Mouse (Mus musculus) forebrain, embryonic 16.5 days (tissue): ENCODE measurements around the gene Defb35. TPM values are rescaled to one million over a fixed set of nuclear protein-coding genes. Genes with fewer than 3 reads are reported as not detected.
"Not testable (repeated sequence)": the region's sequence is repeated elsewhere in the genome, so short reads cannot be mapped to it uniquely, and the experiment has no call there.

Experiments
- ATAC-seq: fragments of 200-750 bp; cut with Nextera tagmentation; 2 replicates; pipeline ENCODE4 v1.8.0; 2017; ENCODE audit warnings: mild to moderate bottlenecking, moderate library complexity
- H3K27ac ChIP-seq: fragments of 300-500 bp; sonication (generic); 2 replicates; pipeline ENCODE4 v1.5.1; 2014; ENCODE audit warnings: low read length, control low read depth
- H3K27me3 ChIP-seq: fragments of 300-500 bp; sonication (generic); replicated peaks from 2 replicates; pipeline ENCODE4 v1.6.1; 2014; ENCODE audit warnings: low read length; ENCODE audit not compliant: control insufficient read depth, insufficient read depth
- H3K36me3 ChIP-seq: fragments of 300-500 bp; sonication (generic); 2 replicates; pipeline ENCODE4 v1.6.1; 2014; ENCODE audit not compliant: control insufficient read depth, insufficient read depth
- H3K4me1 ChIP-seq: fragments of 300-500 bp; sonication (generic); replicated peaks from 2 replicates; pipeline ENCODE4 v1.6.1; 2014; ENCODE audit warnings: low read length; ENCODE audit not compliant: control insufficient read depth, insufficient read depth
- H3K4me2 ChIP-seq: fragments of 300-500 bp; sonication (generic); 2 replicates; pipeline ENCODE4 v1.6.1; 2014; ENCODE audit warnings: mild to moderate bottlenecking, low read length, control low read depth
- H3K4me3 ChIP-seq: fragments of 300-500 bp; sonication (generic); replicated peaks from 2 replicates; pipeline ENCODE4 v1.5.1; 2014; ENCODE audit warnings: mild to moderate bottlenecking, low read length, control low read depth
- H3K9ac ChIP-seq: fragments of 300-500 bp; sonication (generic); replicated peaks from 2 replicates; pipeline ENCODE4 v1.6.1; 2014; ENCODE audit warnings: low read depth, low read length, control low read depth
- H3K9me3 ChIP-seq: fragments of 300-500 bp; sonication (generic); 2 replicates; pipeline ENCODE4 v1.6.1; 2016; ENCODE audit warnings: low read length; ENCODE audit not compliant: control insufficient read depth
- WGBS: fragments of 180-500 bp; shearing (Covaris S2); extraction: QIAGEN DNeasy Blood & Tissue Kit; methylation state at CpG from one replicate; pipeline ENCODE4 v1.1.7; 2014; 5-methylcytosine and 5-hydroxymethylcytosine counted together
- polyA plus RNA-seq: library from polyadenylated mRNA; unstranded; fragments of >200 nt; fragmentation: Nextera tagmentation; extraction: Ambion mirVana; gene quantifications from 2 replicates; pipeline ENCODE4 v1.2.1, GENCODE M21; 2015

Gene Defb35
- polyA plus RNA-seq: not detected in 2 replicates

DNA sequence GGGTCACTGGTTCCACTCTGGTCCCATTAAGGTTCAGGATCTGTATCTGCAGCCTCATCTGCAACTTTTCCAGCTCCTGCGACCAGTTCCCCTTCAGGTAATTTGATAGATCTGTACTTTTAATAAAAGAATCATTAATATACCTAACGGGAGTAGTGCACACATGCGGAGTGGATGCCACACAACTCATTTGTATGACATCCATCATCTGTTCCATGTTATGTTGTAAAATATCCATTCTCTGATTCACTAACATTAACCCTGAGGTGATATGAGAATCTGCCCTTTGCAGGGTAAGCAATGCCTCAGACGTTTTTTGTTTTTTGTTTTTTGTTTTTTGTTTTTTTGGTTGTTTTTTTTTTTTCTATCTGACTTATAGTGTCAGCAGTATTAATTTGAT, at the start of gene Defb35:
Gene Defb35, plus strand, starts transcription at position 301 of the 400 bp plus-strand sequence.
- H3K27ac ChIP-seq, H3K9me3 ChIP-seq, H3K27me3 ChIP-seq, H3K4me2 ChIP-seq, ATAC-seq, H3K36me3 ChIP-seq, H3K4me3 ChIP-seq, H3K4me1 ChIP-seq, H3K9ac ChIP-seq: not testable (repeated sequence)
- WGBS: 91% methylated on average over 4 of the region's 4 CpGs

DNA sequence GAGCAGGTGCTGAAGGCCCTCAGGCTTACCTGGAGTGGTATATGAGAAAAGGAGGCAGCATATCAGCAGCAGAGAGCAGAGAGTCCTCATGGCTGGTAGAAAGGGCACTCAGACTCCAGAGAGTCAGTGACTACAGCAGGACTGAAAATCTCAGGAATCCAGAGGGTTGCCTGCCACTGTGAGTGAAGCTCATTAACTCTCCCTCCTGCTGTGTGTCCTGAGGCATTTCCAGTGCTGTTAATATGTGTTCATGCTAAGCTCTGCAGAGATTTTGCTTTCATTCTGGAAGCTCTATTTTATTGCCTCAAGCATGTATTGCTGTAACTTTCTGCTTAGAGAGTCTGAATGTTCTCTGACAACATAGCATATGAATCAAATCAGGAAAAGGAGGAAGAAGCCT, 31.9 kb upstream of the Defb35 start, which contains the start of gene Defb11:
Gene Defb11, minus strand, starts transcription at position 123 of the 400 bp plus-strand sequence.
- H3K4me3 ChIP-seq, H3K4me1 ChIP-seq, H3K27ac ChIP-seq, H3K9me3 ChIP-seq, H3K4me2 ChIP-seq, H3K27me3 ChIP-seq, H3K9ac ChIP-seq, H3K36me3 ChIP-seq, ATAC-seq: not testable (repeated sequence)

DNA sequence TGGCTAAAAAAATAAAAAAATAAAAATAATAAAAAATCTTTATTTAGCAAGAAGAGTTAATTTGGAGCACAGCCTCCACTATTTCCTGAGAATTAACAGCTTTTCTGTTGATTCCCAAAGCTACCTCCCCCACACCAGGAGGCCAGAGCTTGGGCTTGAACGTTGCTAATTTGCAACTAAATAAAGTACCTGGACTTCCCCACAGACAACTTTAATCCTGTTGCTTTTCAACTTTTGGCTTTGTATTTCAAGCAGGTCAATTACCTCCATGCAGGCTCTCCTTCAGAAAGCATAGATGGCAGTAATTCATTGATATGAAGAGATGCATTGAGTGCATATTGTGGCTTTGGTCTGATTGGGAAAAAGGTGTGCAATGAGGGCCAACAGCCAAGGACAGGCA, 26.2 kb upstream of the Defb35 start:
- no peak for ATAC-seq
- Histone ChIP-seq H3K9ac (no peak overlapping the region), H3K4me2 (no peak overlapping the region), H3K36me3 (no peaks in the 10 kb centered on the region), H3K27ac (no peak overlapping the region), H3K4me1 (no peaks in the 10 kb centered on the region), H3K27me3 (no peaks in the 10 kb centered on the region), H3K4me3 (no peak overlapping the region), H3K9me3 (no peaks in the 10 kb centered on the region)
- 3% methylated on average over 1 of the region's 1 CpGs for WGBS

DNA sequence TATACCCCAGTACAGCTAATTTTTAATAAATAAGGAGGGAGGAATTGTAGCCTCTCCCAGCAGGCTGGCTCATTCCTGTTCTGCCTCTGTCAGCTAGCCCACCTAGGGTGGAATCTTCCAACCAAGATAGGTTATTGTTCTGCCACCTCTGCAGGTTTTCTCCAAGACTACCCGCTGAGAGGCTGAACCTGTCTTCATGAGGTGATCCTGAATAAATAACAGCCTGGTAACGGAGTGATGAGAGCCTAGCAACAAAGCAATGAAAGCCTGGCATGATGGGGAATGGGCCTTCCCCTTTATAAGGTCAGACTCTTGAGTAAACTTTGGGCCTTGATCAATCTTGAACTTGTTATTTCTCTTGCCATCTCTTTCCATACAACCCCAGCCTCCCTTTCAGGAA, 25.6 kb upstream of the Defb35 start:
- no peak for ATAC-seq
- Histone ChIP-seq H3K4me3 (no peak overlapping the region), H3K9me3 (no peaks in the 10 kb centered on the region), H3K27ac (no peak overlapping the region), H3K9ac (no peak overlapping the region), H3K27me3 (no peaks in the 10 kb centered on the region), H3K36me3 (no peaks in the 10 kb centered on the region), H3K4me1 (no peaks in the 10 kb centered on the region), H3K4me2 (no peak overlapping the region)
- WGBS: 23% methylated on average over 2 of the region's 2 CpGs

DNA sequence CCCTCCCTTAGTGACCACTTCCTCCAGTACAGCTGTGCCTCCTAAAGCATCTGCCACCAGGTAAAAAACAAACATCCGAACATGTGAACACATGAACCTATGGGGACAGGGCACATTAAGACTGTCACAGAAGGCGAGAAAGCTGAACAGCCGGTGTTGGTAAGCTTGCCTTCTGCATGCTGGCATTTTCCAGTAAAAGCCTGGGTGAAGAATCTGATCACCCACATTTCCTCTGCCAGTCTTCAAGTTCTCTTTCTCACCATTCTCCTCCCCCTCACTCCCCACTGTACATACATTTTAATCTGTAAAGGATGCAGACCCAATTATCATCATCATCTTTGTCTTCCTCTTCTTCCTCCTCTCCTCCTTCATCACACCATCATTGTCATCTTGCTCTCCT, 22.5 kb upstream of the Defb35 start:
- Histone ChIP-seq H3K9me3 (no peaks in the 10 kb centered on the region), H3K4me1 (no peaks in the 10 kb centered on the region), H3K36me3 (no peaks in the 10 kb centered on the region), H3K27ac (no peak overlapping the region), H3K4me3 (no peak overlapping the region), H3K27me3 (no peaks in the 10 kb centered on the region), H3K9ac (no peak overlapping the region), H3K4me2 (no peak overlapping the region)
- no peak for ATAC-seq
- WGBS: 84% methylated on average over 3 of the region's 3 CpGs

DNA sequence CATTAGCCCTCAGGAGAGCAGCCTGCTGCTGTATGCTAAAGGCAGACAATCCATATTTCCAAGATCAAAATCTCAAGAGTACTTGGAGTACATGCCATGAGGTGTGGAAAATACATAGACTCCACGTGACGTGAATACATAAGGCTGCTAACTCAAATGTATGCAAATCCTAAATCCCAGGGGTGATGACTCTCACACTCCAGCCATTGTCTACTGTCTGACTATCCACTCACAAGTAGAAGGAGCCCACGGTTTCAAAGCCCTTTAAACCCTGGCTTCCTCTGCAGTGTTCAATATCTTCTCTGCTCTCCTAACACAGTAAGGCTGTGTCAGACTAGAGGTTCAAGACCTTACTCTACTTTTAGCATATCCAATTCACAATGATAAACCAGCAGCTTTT, 7.4 kb upstream of the Defb35 start:
- H3K4me1 ChIP-seq, H3K4me3 ChIP-seq, H3K9ac ChIP-seq, H3K9me3 ChIP-seq, H3K36me3 ChIP-seq, H3K4me2 ChIP-seq, ATAC-seq, H3K27ac ChIP-seq, H3K27me3 ChIP-seq: not testable (repeated sequence)
- 81% methylated on average over 3 of the region's 3 CpGs for WGBS

DNA sequence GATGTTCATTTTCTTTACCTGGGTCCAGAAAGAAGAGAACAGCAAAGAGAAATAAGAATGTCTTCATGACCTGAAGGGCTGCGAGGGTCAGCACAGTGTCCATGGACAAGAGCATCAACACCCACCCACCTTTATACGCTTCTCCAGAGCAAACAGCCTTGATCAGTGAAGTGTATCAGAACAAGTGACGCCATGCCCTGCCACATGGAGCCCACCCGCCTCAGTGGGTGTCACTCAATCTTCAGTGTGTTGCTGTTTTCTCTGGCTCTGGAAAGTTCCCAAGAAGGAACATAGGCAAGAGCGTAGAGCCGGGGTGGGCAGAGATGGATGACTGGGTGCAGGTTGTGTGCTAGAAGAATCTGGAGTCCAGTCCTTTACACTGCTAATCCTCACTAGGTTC, 5.5 kb upstream of the Defb35 start, which contains the start of gene Defb15:
Gene Defb15, minus strand, starts transcription at position 101 of the 400 bp plus-strand sequence.
- WGBS: 95% methylated on average over 6 of the region's 6 CpGs
- no peak for ATAC-seq

DNA sequence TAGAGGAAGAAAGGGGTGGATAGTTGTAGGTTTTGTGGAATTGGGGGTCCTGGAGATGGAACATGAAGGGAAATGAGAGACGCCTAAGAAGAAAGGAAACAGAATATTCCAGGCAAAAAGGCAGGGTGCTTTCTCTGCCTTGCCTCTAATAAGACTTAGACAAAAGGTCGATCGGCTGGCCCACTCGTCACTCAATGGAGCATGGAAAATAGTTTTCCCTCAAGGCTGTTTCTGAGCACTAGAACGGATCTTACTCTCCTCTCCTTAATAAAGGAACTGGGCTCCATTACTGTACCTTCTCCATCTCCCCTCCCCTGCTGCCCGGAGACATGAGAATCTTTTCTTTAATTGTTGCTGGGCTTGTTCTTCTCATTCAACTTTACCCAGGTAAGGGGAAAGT, 8.3 kb downstream of the Defb35 start, which contains the start of gene Defb13:
Gene Defb13, plus strand, starts transcription at position 301 of the 400 bp plus-strand sequence.
- Histone ChIP-seq H3K27ac (no peak within 1 kb of the TSS), H3K9me3 (no peaks in the 10 kb centered on the region), H3K27me3 (no peaks in the 10 kb centered on the region), H3K4me3 (no peak within 1 kb of the TSS), H3K4me2 (no peak within 1 kb of the TSS), H3K9ac (no peak within 1 kb of the TSS), H3K4me1 (no peaks in the 10 kb centered on the region), H3K36me3 (no peaks in the 10 kb centered on the region)
- 84% methylated on average over 6 of the region's 6 CpGs for WGBS
- ATAC-seq: no peak

More for the DNA sequence above, 5.5 kb upstream of the Defb35 start, which contains the start of gene Defb15:
- H3K4me1 ChIP-seq: no peaks in the 10 kb centered on the region
- H3K27ac ChIP-seq: no peak within 1 kb of the TSS
- no peak within 1 kb of the TSS for H3K4me2 ChIP-seq
- H3K9me3 ChIP-seq: no peaks in the 10 kb centered on the region
- H3K27me3 ChIP-seq: no peaks in the 10 kb centered on the region
- no peak within 1 kb of the TSS for H3K4me3 ChIP-seq
- H3K9ac ChIP-seq: no peak within 1 kb of the TSS
- no peaks in the 10 kb centered on the region for H3K36me3 ChIP-seq

DNA sequence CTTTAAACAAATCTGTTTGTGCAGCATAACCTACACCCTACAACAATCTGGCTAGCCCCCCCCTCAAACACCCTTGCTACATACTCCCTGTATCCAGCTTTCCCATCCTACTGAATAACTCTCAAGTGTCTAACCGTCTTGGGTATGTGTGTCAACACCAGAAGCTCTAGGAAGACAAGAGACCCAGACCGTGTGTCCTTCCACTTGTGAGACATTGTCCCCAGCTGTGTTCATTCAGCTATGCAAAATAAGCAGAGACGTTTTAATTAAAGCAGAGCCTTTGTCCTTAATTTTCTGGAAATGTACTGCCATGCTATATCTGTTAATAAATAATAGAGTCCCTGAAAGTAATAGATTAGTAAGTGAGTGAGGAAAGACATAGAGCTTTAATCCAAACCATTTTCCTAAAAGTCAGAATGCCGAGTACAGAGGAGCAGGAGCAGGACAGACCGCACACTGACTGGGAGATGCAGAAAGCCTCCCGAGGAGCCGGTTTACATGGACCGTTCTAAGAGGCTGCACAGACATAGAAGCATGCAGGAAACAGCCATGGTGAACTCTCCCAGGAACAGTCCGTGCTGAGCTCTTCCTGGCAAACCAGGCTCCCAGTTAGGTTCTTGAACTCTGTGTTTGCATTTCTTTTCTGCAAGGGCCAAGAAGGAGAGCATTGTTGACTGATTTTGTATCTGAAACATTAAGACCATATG, 9.3 kb downstream of the Defb35 start:
- no peak overlapping the region for H3K4me3 ChIP-seq
- 57% methylated on average over 9 of the region's 9 CpGs for whole genome bisulfite sequencing
- H3K36me3 ChIP-seq: no peaks in the 10 kb centered on the region
- no peak overlapping the region for H3K27ac ChIP-seq
- no peaks in the 10 kb centered on the region for H3K4me1 ChIP-seq
- H3K9ac ChIP-seq: no peak overlapping the region
- H3K9me3 ChIP-seq: no peaks in the 10 kb centered on the region
- H3K27me3 ChIP-seq: no peaks in the 10 kb centered on the region
- no peak for ATAC-seq
- H3K4me2 ChIP-seq: no peak overlapping the region
